Mouse (Mus musculus) liver, embryonic 12.5 days (tissue): Measurements from ENCODE around the gene Palld. TPM values are rescaled to one million over a fixed set of nuclear protein-coding genes. Genes with fewer than 3 reads are reported as not detected.

Source experiments
- ATAC-seq: fragments of 200-750 bp; cut with Nextera tagmentation; 2 replicates; pipeline ENCODE4 v1.8.0; 2017; ENCODE audit warnings: moderate number of reproducible peaks, mild to moderate bottlenecking, moderate library complexity
- H3K27ac ChIP-seq: fragments of 300-500 bp; sonication (generic); 2 replicates; pipeline ENCODE4 v1.5.1; 2016; ENCODE audit warnings: mild to moderate bottlenecking
- H3K27me3 ChIP-seq: fragments of 300-500 bp; sonication (generic); replicated peaks from 2 replicates; pipeline ENCODE4 v1.6.1; 2016; ENCODE audit warnings: mild to moderate bottlenecking, moderate library complexity
- H3K36me3 ChIP-seq: fragments of 300-500 bp; sonication (generic); 2 replicates; pipeline ENCODE4 v1.6.1; 2016; ENCODE audit warnings: mild to moderate bottlenecking, moderate library complexity
- H3K4me1 ChIP-seq: fragments of 300-500 bp; sonication (generic); 2 replicates; pipeline ENCODE4 v1.6.1; 2016
- H3K4me2 ChIP-seq: fragments of 300-500 bp; sonication (generic); 2 replicates; pipeline ENCODE4 v1.6.1; 2016; ENCODE audit warnings: mild to moderate bottlenecking, moderate library complexity
- H3K4me3 ChIP-seq: fragments of 300-500 bp; sonication (generic); 2 replicates; pipeline ENCODE4 v1.5.1; 2016; ENCODE audit warnings: mild to moderate bottlenecking, moderate library complexity
- H3K9ac ChIP-seq: fragments of 300-500 bp; sonication (generic); 2 replicates; pipeline ENCODE4 v1.6.1; 2016; ENCODE audit warnings: mild to moderate bottlenecking, moderate library complexity
- H3K9me3 ChIP-seq: fragments of 300-500 bp; sonication (generic); replicated peaks from 2 replicates; pipeline ENCODE4 v1.6.1; 2016; ENCODE audit warnings: mild to moderate bottlenecking, moderate library complexity
- whole genome bisulfite sequencing: fragments of 180-500 bp; shearing (Covaris S2); methylation state at CpG from one replicate; pipeline ENCODE4 v1.1.7; 2016; ENCODE audit not compliant: insufficient replicate concordance; 5-methylcytosine and 5-hydroxymethylcytosine counted together
- polyA plus RNA-seq: library from polyadenylated mRNA; unstranded; fragments of >200 nt; fragmentation: Nextera tagmentation; extraction: Ambion mirVana; gene quantifications from 2 replicates; pipeline ENCODE4 v1.2.1, GENCODE M21; 2016

Gene Palld
- polyA plus RNA-seq, 1 experiment from 2014 or later = 8.4 TPM

- Histone ChIP-seq H3K36me3 (no peaks in the 10 kb centered on the region), H3K9ac (no peak overlapping the region), H3K27ac (no peak overlapping the region), H3K4me3 (no peak overlapping the region), H3K9me3 (no peaks in the 10 kb centered on the region), H3K4me2 (no peak overlapping the region), H3K27me3 (peaks cover 14% of the 10 kb centered on the region), H3K4me1 (peaks cover 16% of the 10 kb centered on the region)
- ATAC-seq = no peak
- 34% methylated on average over 5 of the region's 5 CpGs for WGBS
Measured at GRCm38 (mm10) chr8:61584714-61585383, 317.6 kb downstream of the Palld start.

DNA sequence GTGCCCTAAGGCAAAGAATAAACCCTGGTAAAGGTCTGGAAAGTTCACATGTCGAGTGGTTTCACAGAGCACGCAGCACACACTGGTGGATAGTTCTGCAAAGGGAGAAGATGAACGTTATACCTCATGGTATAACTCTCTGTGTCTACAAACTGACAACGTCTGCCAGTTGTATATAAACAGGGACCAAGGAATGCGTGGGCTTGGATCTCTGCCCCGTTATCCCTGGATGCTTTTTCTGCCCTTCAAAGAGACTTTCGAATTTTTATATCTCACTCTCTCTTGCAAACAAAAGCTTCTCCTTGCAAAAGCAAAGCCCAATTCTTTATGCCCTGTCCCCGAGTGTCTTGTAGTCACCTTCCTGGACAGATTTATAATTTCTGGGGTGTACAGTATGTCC lies 319.9 kb downstream of the Palld start:
- peaks cover 16% of the 10 kb centered on the region for H3K4me1 ChIP-seq
- no peaks in the 10 kb centered on the region for H3K9me3 ChIP-seq
- WGBS = 66% methylated on average over 8 of the region's 8 CpGs
- no peak overlapping the region for H3K27ac ChIP-seq
- H3K36me3 ChIP-seq = no peaks in the 10 kb centered on the region
- H3K4me3 ChIP-seq = no peak overlapping the region
- no peak overlapping the region for H3K4me2 ChIP-seq
- H3K27me3 ChIP-seq = peaks cover 3% of the 10 kb centered on the region; the same call in 1 of the 2 replicates
- ATAC-seq = no peak
- H3K9ac ChIP-seq = no peak overlapping the region

- H3K4me2 ChIP-seq = no peak overlapping the region
- H3K4me1 ChIP-seq = peaks cover 16% of the 10 kb centered on the region
- ATAC-seq = no peak
- H3K27me3 ChIP-seq = no peaks in the 10 kb centered on the region
- no peak overlapping the region for H3K27ac ChIP-seq
- H3K9ac ChIP-seq = no peak overlapping the region
- H3K9me3 ChIP-seq = no peaks in the 10 kb centered on the region
- no peak overlapping the region for H3K4me3 ChIP-seq
- WGBS = 71% methylated on average over 5 of the region's 5 CpGs
- no peaks in the 10 kb centered on the region for H3K36me3 ChIP-seq
Measured at GRCm38 (mm10) chr8:61581259-61581658, 321.2 kb downstream of the Palld start.

DNA sequence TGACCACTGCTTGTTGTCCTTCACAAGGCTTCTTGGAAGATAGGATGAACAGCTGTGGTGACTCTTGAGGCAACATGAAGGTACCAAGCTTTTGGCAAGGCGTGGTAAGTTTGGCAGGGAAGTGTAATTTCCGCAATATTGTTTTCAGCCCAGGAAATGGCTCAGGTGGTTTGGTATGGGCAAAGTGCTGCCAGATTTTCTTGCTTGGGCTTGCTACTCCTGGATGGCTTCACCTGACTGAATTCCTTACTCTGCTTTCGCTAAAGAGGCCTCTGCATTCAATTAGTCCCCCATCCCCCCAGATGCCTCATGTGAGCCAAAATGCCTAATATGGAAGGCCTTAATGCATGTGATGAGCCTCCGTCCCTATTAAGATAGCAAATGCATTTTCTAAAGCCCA lies 322.7 kb downstream of the Palld start:
- Histone ChIP-seq H3K4me2 (no peak overlapping the region), H3K4me1 (peaks cover 11% of the 10 kb centered on the region), H3K27ac (no peak overlapping the region), H3K36me3 (no peaks in the 10 kb centered on the region), H3K9me3 (no peaks in the 10 kb centered on the region), H3K27me3 (no peaks in the 10 kb centered on the region), H3K4me3 (no peak overlapping the region), H3K9ac (no peak overlapping the region)
- no peak for ATAC-seq
- WGBS = 68% methylated on average over 4 of the region's 4 CpGs

DNA sequence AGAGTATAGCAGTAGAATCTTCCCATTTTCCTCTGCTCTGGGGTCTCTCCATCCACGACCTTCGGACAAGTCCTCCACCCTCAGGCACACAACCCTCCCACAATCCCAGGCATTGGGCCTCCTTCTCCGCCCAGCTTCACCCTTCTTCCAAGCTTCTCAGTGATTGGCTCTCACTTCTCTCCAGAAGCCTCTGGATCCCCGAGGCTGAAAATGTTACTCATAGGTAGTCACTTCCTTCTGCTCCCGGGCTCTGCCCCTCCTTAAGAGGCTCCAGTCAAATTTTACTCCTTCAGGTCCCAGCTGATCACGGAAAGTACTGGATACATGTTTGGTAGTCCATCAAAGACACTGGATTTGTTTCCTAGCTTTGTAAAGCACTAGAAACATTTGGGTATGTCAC lies 323.7 kb downstream of the Palld start:
- H3K4me3 ChIP-seq = no peak overlapping the region
- no peak overlapping the region for H3K9ac ChIP-seq
- ATAC-seq = no peak
- H3K4me1 ChIP-seq = peaks cover 4% of the 10 kb centered on the region
- WGBS = 51% methylated on average over 6 of the region's 6 CpGs
- no peak overlapping the region for H3K27ac ChIP-seq
- no peaks in the 10 kb centered on the region for H3K9me3 ChIP-seq
- no peaks in the 10 kb centered on the region for H3K27me3 ChIP-seq
- no peak overlapping the region for H3K4me2 ChIP-seq
- H3K36me3 ChIP-seq = no peaks in the 10 kb centered on the region

DNA sequence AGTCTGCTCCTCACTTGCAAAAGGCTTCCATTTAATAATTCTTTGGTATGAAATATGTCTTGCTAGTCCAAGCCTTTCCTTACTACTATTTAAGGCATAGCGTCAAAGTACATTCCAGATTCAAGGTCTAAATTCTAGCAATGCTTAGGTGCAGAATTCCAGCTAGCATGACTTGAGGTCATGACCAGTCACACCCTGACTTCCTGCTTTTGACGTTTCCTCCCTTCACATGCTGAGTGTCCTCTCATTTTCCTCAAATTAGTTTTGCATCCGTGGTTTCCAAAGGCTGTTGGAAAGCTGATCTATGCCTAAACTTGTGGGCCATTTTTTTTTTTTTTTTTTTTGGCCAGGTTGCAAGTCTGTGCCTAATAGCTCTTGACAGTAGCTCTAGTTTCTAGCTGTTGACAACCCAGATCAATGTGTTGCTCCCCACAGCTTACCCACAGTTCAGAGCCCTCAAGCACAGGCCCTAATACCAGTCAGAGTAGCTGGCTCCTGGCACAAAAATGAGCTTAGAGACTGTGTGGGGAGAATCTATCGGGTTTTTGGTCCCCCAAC lies 327.3 kb downstream of the Palld start:
- Histone ChIP-seq H3K27ac (no peak overlapping the region), H3K36me3 (no peaks in the 10 kb centered on the region), H3K9me3 (no peaks in the 10 kb centered on the region), H3K4me3 (no peak overlapping the region), H3K27me3 (no peaks in the 10 kb centered on the region), H3K4me2 (no peak overlapping the region), H3K9ac (no peak overlapping the region), H3K4me1 (no peaks in the 10 kb centered on the region; the same call in 1 of the 2 replicates)
- 38% methylated on average over 4 of the region's 4 CpGs for WGBS
- no peak for ATAC-seq

- Histone ChIP-seq H3K36me3 (no peaks in the 10 kb centered on the region), H3K27ac (no peak overlapping the region), H3K4me3 (no peak overlapping the region), H3K9ac (no peak overlapping the region), H3K4me1 (no peaks in the 10 kb centered on the region; the same call in 1 of the 2 replicates), H3K9me3 (no peaks in the 10 kb centered on the region), H3K27me3 (no peaks in the 10 kb centered on the region), H3K4me2 (no peak overlapping the region)
- ATAC-seq = no peak
- 71% methylated on average over 7 of the region's 7 CpGs for WGBS
Measured at GRCm38 (mm10) chr8:61574526-61574925, 328.0 kb downstream of the Palld start.

- no peaks in the 10 kb centered on the region for H3K9me3 ChIP-seq
- 58% methylated on average over 8 of the region's 8 CpGs for WGBS
- no peak overlapping the region for H3K9ac ChIP-seq
- H3K27ac ChIP-seq = no peak overlapping the region
- H3K4me2 ChIP-seq = no peak overlapping the region
- no peak overlapping the region for H3K4me3 ChIP-seq
- H3K36me3 ChIP-seq = no peaks in the 10 kb centered on the region
- no peaks in the 10 kb centered on the region; the same call in 1 of the 2 replicates for H3K4me1 ChIP-seq
- H3K27me3 ChIP-seq = no peaks in the 10 kb centered on the region
- no peak for ATAC-seq
Measured at GRCm38 (mm10) chr8:61573179-61573937, 329.1 kb downstream of the Palld start.

DNA sequence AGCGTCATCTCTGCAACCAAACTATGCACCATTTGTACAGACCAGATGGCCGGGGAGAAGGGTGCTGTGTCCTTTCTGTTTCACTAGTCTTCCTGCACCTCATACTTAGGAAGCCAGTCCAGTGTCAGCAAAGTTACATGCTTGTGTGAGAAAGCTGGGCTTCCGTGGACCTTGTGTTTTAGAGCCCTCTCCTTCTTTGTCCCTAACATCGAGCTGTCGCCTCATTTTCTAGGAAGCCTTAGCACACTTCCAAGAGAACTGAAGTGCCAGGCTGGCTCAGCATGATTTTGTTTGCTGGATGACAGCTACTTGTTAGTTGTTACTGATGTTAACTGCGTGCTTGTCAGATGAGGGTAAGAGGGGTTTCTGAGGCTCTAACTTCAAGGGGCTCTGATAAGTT lies 329.8 kb downstream of the Palld start:
- Histone ChIP-seq H3K27me3 (no peaks in the 10 kb centered on the region), H3K27ac (no peak overlapping the region), H3K4me2 (no peak overlapping the region), H3K9me3 (no peaks in the 10 kb centered on the region), H3K4me1 (no peaks in the 10 kb centered on the region; the same call in 1 of the 2 replicates), H3K9ac (no peak overlapping the region), H3K36me3 (no peaks in the 10 kb centered on the region), H3K4me3 (no peak overlapping the region)
- ATAC-seq = no peak
- 68% methylated on average over 6 of the region's 6 CpGs for WGBS

- Histone ChIP-seq H3K4me1 (no peaks in the 10 kb centered on the region; the same call in 1 of the 2 replicates), H3K27me3 (no peaks in the 10 kb centered on the region), H3K36me3 (no peaks in the 10 kb centered on the region), H3K9me3 (no peaks in the 10 kb centered on the region), H3K4me3 (no peak overlapping the region), H3K4me2 (no peak overlapping the region), H3K27ac (no peak overlapping the region), H3K9ac (no peak overlapping the region)
- ATAC-seq = no peak
- 63% methylated on average over 2 of the region's 2 CpGs for WGBS
Measured at GRCm38 (mm10) chr8:61570637-61571036, 331.9 kb downstream of the Palld start.

DNA sequence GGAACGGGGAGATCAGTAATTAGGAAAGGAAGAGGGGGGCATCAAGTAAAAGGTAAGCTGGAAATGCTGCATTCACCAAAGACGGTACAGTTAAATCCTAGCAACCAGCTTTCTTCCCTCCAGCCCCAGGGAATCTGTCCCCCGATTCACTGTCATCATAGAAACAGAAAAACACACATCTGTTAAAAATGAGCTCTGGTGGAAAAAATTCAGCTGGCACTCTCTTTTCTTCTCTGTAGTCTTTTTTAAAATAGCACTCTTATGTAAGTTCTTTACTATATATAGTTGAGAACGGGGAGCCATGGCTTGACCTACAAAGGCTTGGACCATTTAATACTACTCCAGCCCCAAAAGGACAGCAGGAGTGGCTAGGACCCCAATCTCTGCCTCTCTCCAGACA lies 332.8 kb downstream of the Palld start:
- Histone ChIP-seq H3K4me2 (no peak overlapping the region), H3K27ac (no peak overlapping the region), H3K9ac (no peak overlapping the region), H3K4me3 (no peak overlapping the region), H3K27me3 (no peaks in the 10 kb centered on the region), H3K9me3 (no peaks in the 10 kb centered on the region), H3K4me1 (no peaks in the 10 kb centered on the region; the same call in 1 of the 2 replicates), H3K36me3 (no peaks in the 10 kb centered on the region)
- no peak for ATAC-seq
- WGBS = 64% methylated on average over 4 of the region's 4 CpGs

DNA sequence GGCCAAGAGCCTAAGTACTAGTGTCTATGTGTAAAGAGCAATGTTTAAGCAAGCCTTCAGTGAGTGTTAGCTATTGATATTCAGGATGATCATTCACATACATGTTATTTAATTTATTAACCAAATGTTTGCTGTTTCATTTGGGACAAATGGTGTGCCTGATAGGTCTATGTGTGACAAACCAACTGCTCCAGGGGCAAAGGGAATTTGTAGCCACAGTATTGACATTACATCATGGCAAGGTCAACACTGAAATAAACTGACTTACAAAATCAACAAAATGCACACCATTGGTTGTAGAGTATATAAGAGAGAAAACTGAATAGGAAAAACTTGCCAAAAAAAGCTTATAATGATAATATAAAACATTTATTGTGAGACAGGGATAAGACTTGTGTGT lies 333.3 kb downstream of the Palld start:
- H3K27ac ChIP-seq = no peak overlapping the region
- no peak overlapping the region for H3K4me3 ChIP-seq
- ATAC-seq = no peak
- H3K4me1 ChIP-seq = no peaks in the 10 kb centered on the region
- no peaks in the 10 kb centered on the region for H3K27me3 ChIP-seq
- no peaks in the 10 kb centered on the region for H3K9me3 ChIP-seq
- H3K36me3 ChIP-seq = no peaks in the 10 kb centered on the region
- H3K4me2 ChIP-seq = no peak overlapping the region
- H3K9ac ChIP-seq = no peak overlapping the region
